Mouse (Mus musculus): Measurements from ENCODE around the gene Ppp2ca. TPM values are rescaled to one million over a fixed set of nuclear protein-coding genes. Genes with fewer than 3 reads are reported as not detected.
A peak's percentile ranks its signal among the peaks of the same experiment; 100 is the strongest.

The Ppp2ca gene
- polyA plus RNA-seq (2012; rRNA removed) = 98.9 and 101 TPM in 2 replicates

DNA sequence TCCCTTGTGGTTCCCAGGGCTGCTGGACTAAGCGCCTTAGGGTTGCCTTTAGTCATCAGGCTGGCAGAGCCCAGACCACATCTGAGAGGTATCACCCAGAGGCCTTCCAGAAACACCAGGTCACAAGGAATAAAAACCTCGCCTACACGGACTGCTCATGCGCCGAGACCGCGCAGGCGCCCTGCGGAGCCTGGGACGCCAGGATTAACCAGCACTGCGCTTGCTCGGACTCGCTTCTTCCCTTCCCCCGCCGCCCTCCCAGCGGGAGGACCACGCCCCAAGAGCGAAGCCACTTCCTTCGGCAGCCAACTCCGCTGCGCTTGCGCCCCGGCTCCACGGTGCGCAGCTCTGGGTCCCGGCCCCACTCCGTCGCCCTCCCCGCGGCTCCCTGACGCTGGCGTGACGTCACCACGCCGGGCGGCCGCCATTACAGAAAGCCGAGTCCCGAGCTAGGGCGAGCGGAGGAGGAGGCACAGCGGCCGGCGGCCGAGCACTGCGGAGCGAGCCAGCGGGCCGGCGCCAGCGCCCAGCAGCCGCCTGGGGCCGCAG, at the start of gene Ppp2ca:
Gene Ppp2ca (plus strand): TSS at position 284 of the 549 bp plus-strand sequence.
- peak; percentile 98 to 99 for DNase-seq (ENCODE audit: extremely low spot score in 1 of 2, low spot score in 1 of 2)

DNA sequence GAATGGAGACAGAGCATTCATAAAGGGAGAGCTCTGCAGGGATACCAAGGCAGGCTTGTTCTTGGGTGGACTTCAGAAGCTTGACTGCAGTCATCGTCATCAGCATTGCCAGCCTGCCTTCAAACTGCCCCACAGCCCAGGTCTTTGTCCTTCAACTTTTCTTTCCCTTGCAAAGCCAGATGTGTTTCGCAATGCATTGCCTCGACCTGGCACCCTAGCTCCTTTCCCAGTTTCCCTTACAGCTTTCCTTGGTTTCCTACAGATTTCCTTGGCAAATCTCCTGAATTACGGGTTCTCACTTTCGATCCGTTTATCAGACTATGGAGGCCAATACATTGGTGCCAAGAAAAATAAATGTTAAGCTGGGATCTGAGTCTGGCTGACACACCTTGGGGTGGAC, 45.1 kb upstream of the Ppp2ca start:
- no peak for DNase-seq (ENCODE audit: extremely low spot score in 1 of 2, low spot score in 1 of 2)

DNA sequence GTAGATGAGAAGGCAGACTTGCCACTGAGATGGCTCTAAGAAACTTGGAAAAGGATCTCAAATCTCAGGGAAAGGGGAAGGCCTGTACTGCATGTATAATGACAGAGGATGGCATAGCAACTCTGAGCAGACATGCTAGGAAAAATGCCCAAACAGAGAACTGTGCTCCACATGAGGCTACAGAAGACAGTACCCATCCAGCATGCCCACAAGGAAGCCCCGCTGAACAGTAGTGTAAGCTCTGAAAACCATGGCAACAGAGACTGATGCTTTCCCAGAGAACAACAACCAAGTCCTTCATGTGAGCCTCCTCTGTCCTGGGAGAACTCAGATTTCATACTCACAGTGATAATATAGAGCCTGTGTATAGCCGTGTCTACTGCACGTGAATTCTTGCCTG, 43.8 kb upstream of the Ppp2ca start:
- no peak for DNase-seq (ENCODE audit: extremely low spot score in 1 of 2, low spot score in 1 of 2)

DNA sequence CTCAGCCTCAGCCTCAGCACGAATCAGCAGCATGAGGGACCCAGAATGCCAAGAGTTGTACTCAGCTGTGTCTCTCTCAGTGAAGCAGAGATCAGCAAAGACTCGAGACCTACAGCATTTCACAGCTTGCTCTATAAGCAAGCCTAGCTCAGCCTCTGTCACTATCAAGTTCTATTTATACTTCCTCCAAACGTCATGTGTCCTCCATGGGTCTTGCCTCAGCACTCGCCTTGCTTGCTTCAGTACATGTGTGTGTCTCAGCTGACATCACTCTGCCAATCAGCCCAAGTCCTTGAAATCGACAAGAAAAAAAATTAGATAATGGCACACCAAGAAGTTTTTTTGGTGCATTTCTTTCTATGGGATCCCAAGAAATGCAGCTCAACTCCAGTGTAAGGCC, 42.3 kb upstream of the Ppp2ca start:
- DNase-seq (ENCODE audit: extremely low spot score in 1 of 2, low spot score in 1 of 2) = no peak

DNA sequence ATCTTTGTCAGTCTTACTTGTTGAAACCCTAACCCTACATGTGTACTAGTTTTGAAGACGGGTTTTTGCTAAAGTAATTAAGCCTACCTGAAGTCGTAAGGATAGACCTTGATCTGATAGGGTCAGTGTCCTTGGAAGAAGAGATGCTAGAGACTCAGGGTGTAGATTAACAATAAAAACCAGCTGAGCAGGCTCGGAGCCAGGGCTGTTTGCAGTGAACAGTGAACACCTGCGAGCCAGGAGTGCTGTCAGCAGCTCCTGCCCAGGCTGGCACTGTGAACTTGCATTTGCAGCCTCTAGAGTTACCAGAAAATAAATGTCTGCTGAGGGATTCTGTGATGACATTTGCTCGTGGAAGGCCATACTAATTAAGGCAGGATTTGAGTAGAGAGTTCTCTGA, 39.5 kb upstream of the Ppp2ca start:
- no peak for DNase-seq (ENCODE audit: extremely low spot score in 1 of 2, low spot score in 1 of 2)

DNA sequence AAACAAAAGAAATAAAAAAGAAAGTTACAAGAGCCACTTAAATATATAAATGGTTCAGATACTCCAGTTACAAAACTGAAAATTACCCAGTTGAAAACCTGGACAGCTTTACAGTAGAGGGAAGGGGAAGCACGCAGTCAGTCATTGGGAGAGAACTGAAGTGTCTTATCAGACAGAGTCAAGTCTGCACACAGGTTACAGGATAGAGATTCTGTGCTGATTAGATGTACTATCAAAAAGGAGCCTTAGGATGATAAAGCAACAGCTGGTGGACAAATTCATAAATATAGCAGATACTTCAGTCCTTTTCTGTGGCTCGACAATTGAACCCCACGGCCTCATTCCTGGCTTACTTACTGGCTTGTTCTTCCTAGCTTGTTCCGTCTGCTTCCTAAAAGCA, 38.2 kb upstream of the Ppp2ca start:
- no peak for DNase-seq (ENCODE audit: extremely low spot score in 1 of 2, low spot score in 1 of 2)

DNA sequence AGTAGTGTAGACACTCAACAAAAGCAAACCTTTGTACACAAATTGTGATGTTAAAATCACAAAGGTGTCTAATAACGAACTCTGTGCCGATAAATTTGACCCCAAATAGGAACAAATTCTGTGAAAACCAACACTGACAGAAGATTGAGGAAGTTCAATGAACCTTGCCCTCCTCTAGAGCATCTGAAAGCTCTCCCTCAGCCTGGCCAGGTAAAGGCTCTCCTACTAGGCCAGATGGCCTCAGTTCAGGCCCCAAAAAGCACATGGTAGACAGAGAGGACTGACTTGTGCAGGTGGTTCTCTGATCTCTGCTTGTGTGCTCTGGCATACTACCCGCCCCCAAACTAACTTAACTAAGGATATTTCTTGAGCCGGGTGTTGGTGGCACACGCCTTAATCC, 36.1 kb upstream of the Ppp2ca start:
- DNase-seq (ENCODE audit: extremely low spot score in 1 of 2, low spot score in 1 of 2) = no peak

DNA sequence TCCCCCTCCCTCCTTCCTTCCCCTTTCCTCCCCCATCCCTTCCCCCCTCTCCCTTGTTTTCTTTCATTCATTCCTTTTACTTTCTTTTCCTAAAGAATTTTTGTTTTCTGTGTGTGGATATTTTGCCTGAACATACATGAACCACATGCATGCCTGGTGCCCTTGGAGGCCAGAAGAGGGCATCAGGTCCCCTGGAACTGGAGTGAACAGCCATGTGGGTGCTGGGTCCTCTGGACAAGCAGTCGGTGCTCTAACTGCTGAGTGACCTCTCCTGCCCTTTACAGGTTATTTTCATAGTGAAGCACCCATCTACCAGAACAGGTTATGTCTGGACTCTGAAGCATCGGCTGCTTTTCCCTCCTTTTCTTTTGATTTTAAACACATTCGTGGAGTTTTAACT, 34.1 kb upstream of the Ppp2ca start:
- no peak for DNase-seq (ENCODE audit: extremely low spot score in 1 of 2, low spot score in 1 of 2)

DNA sequence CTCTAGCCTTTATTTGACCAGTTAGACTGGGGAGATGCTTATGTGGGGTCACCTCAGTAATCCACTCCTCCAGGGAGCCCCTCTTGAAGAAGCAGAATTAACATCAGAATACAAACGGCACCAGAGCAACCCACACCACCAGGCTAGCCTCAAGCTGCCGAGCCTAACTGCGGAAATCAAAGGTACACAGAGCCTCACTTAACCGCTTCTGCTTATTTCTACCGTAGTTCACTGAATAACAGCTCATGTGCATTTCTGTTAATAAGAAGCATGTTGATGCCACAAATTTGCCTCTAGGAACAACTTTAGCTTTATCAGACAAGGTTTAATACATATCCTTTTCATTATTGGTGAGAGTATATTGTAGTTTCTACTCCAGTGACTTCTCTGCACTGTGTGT, 32.6 kb upstream of the Ppp2ca start:
- DNase-seq (ENCODE audit: extremely low spot score in 1 of 2, low spot score in 1 of 2) = no peak

DNA sequence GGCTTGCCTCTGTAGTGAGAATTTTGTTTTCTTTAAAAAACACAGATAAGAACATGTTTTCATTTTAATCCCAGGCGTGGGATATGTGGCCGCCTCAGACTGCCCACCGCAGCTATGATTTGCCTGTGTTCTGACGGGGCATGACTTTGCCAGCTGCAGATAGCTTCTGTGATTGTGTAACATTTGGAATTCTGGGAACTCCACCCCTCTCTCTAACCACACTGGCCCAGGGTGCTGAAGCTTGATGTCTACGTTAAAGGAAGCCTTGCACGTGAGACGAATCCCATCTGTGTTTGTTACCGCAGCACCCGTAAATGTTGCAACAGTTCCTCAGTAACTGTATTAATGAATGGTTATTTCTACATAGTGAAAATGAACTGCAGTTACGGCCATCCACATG, 26.7 kb upstream of the Ppp2ca start:
- DNase-seq (ENCODE audit: extremely low spot score in 1 of 2, low spot score in 1 of 2) = no peak

DNA sequence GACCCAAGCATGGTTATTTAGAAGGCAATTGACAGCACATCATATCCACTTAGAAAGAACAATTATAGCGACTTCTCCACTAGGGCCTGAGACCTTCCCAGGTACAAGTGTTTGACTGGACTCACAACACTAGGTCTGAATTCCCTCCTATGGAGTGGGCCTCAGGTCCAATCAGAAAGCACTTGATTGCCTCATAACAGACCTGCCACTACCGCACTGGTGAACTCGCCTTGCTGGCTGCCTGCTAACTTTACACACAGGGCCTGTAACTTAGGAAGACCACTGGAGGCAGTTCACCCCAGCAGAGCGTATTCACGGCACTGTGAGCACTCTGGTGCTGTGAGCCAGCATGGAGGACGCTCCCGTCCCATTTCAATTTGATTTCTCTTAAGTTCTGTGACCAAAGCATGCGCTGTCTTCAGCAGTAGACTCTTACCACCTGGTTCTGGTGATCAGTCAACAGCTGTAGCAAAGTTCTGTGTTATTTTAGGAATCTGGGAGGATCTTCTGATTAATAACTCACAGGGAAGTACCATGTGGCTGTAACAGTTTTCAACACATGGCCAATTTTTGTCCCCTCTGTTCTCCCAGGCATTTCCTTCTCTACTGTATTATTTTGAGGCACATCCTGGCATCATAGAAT, 24.8 kb upstream of the Ppp2ca start:
- no peak for DNase-seq (ENCODE audit: extremely low spot score in 1 of 2, low spot score in 1 of 2)

DNA sequence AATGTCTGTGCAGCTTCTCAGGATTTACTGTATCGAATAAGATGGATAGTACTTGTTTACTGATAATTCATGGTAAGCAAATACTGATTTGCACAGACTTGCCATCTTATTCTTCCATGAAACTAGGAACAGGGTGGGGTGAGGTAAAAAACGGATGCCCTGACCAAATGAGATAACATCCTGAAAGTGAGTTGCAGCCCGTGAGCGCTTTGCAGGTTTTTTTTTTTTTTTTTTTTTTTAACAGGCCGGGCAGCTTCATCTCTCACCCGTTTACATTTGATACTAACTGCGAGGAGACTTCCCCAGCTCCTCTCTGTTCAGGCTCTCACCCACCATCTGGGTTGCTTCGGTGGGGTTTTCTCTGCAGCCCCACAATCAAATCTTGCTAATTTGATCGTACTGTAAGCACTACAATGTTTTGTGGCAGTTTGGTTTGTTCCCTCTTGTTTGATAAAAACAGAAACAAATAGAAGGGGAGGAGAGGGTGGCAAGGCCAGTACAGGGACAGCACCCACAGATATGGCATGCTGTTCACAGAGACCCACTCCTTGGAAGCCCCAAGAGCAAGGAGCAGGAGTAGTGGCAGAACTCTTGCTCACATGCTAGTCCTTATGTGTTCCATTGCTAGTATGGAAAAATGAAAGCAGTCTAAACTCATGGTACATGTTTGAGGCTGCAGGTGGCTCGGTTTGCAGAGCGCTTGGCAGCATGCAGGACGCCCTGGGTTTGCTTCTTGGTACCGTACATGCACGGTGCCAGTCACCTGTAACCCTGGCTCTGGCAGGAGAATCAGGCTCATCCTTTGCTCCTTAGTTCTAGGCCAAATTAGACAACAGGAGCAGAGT, 23.6 kb upstream of the Ppp2ca start:
- DNase-seq (ENCODE audit: extremely low spot score in 1 of 2, low spot score in 1 of 2) = no peak

DNA sequence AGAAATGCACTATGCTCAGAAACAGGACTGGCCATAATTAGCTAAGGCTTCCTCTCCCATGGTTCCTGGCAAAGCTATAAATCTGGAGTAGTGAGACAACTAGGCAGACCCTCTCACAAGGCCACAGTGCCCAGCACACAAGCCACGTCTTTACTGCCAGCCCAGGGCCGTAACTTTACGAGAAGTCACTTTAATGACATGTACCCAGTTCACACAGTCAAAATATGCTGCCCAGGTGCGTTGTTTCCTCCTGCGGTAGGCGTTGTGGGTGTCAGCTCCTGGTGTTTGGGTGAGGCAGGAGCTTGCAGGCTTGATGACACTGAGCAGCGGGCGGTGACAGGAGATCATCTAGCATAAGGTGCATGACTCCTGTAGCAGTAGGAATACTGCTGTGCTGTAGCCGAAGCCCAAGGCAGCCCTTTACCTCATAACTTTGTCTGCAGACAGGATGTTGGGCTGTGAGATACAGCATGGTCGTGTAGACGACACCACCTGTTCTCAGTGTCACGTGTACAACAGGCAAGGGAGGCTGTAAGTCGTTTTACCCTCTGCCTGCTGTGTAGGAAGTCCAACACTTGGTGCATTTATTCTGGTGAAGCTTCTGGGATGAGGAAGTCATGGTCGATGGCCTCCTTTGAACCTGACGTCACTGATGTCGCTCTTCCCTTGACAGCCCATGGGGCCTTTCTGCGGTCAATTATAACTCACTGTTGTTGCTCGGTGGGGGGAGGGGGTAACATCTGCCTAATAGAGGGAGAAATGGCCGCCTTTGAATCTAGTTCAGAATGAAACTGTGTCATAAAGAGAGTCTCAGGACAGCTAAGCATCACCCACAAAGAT, 22.5 kb upstream of the Ppp2ca start:
- DNase-seq (ENCODE audit: extremely low spot score in 1 of 2, low spot score in 1 of 2) = no peak

DNA sequence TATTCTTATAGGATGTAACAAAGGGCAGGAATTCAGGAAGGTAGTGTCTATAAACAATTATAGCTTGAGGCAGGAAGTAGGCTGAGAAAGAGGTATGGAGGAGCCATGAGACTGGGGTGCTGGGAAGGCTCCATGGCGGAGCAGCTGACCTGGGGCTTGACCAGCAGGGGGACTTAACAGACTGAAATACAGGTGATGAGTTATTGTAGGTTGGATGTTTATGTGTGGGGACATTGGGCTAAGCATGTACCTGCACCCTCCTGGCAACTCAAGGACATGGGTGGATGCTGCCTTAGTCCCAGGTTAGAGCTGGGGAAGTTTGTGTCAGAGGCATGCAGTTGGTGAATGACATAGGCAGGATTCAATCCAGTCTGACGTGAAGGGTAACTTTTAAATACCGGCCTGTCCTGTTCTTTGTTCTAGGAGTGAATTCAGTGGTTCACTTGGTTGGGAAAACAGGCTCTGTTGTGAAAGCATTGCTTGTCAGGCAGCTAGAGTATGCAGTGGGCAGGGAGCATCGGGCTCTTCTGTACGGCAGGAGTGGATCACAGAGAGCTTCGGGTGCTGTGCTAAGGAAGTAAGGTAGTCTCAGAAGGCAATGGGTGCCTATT, 21.6 kb upstream of the Ppp2ca start:
- no peak for DNase-seq (ENCODE audit: extremely low spot score in 1 of 2, low spot score in 1 of 2)

DNA sequence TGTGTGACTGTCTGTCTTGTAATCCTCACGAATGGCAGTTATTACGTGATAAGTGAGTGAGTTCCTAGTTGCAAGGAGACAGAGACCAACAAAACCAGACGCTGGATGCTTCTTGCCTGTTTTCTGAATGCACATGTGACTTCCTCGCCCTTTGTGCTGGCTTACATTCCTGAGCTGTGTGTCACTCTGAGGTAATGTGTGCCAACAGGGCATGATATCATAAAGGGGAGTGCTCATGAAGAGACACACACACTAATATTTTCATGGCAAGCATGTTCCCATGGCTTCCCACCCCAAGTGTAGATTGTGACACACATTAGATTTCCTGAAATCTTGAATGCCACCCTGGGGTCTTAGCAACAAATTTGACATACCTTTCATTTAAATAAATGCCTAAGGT, 20.5 kb upstream of the Ppp2ca start:
- no peak for DNase-seq (ENCODE audit: extremely low spot score in 1 of 2, low spot score in 1 of 2)

DNA sequence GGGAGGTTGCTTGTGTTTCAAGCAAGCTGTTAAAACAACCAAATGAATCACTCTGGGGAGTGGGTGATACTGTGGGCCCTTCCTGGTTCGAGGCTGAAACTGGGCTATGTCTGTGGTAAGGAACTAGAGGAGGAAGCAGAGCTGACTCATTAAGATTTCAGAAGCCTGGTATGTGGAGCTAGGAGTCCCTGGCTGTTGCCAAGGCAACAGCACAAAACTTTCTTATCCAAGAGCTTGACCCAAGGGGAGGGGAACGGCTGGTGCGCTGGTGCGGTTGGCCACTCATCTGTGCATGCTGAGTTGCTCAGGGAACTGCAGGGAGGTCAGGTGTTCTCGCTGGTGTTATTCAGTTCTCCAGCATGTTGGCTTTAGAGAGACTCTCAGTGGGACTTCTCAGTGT, 18.5 kb upstream of the Ppp2ca start:
- peak in 1 of 2 experiments; percentile 43 for DNase-seq (ENCODE audit: extremely low spot score in 1 of 2, low spot score in 1 of 2)

DNA sequence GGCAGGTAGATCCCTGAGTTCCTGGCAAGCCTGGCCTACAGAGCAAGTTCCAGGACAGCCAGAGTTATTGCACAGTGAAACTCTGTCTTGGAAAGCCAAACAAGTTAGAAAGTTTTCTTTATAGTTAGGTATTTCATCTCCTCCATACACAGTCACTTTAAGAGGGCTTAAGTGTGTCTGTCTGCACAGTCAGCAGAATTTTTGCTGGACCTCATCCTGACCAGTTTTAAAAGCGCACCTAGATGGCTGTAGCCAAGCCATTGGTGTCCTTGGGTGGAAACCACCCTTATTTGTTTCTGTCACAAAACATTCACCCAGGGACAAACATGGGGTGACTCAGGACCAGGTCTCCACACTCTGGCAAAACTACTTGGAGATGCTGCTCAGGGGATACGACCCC, 17.8 kb upstream of the Ppp2ca start:
- no peak for DNase-seq (ENCODE audit: extremely low spot score in 1 of 2, low spot score in 1 of 2)

DNA sequence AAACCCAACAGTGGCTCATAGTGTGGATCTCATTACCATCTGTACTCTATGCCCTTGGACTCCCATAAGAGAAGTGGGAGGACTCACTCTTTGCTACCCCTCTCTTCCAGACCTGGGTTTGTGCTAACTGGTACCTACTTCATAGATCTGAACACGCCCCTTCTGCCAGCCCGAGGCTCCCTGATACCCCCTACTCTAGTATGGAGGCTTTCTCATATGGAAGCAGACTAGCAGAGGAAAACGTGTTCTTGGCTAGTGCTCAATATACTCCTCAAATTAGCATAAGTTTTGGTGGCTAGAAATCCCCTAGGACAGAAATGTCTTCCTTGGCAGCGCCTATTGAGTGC, 12.7 kb upstream of the Ppp2ca start:
- DNase-seq (ENCODE audit: extremely low spot score in 1 of 2, low spot score in 1 of 2) = peak in 1 of 2 experiments; percentile 13

DNA sequence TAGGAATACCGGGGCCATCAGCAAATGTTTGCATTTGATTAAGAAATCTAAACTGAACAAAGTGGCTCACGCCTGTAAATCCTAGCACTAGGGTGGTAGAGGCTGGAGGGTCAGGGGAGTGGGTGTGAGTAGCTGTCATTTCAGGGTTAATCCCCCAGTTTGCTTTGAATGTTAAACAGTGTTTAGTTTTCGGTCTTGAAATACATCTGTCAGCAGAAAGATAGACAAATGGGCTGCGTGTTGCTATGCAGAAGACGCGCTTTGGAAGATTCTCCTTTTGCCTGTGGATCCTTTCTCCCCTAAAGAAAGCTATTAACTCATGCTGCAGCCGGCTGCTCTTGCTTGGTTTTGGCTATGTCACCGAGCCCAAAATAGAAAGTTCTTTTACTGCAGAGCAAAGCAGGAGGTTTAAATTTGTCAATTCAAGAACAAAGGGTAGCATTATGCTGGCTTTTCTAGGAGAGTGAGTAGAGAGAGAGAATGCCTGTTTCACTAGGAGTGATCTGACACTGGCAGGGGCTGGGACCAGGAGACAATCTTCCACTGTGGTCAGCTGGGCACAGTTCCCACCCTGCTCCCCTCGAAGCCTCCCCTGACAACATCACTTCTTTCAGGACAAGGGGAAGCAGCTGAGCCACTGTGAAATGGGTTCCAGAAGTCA, 12.1 kb upstream of the Ppp2ca start:
- peak; percentile 61 to 73 for DNase-seq (ENCODE audit: extremely low spot score in 1 of 2, low spot score in 1 of 2)

DNA sequence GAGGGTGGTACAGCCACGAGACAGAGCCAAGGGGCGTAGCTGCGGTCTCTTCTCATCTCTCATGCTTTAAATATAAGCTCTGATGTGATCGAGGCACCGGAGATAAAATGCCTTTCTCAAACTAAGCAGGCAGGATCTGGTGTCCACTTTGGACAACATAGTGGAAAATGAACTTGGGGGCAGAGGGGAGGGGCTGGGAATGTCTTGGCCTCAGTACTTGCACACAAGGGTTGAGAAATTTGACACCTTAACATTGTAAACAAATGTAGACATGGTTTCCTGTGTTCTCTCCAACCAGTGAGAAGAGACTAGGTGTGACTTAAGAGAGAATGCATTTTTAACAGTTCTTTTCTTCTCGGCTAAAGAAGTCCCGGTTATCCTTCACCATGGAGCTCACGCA, 9.2 kb upstream of the Ppp2ca start:
- no peak for DNase-seq (ENCODE audit: extremely low spot score in 1 of 2, low spot score in 1 of 2)
